Mouse (Mus musculus) embryonic facial prominence, embryonic 14.5 days (tissue): Measurements from ENCODE around the gene BC030870. TPM values are rescaled to one million over a fixed set of nuclear protein-coding genes. Genes with fewer than 3 reads are reported as not detected.
A peak's percentile ranks its signal among the peaks of the same experiment; 100 is the strongest.
"Not testable (repeated sequence)": the region's sequence is repeated elsewhere in the genome, so short reads cannot be mapped to it uniquely, and the experiment has no call there.

Experiments used
- ATAC-seq: fragments of 200-750 bp; cut with Nextera tagmentation; 2 replicates; pipeline ENCODE4 v1.8.0; 2017; ENCODE audit warnings: low read depth, moderate number of reproducible peaks, moderate TSS enrichment
- DNase-seq: peaks from one replicate; pipeline ENCODE4 v3.0.0-alpha.2; 2015; ENCODE audit warnings: low spot score
- H3K27ac ChIP-seq: fragments of 300-500 bp; sonication (generic); replicated peaks from 2 replicates; pipeline ENCODE4 v1.5.1; 2014; ENCODE audit warnings: low read depth, mild to moderate bottlenecking, low read length, moderate library complexity
- H3K27me3 ChIP-seq: fragments of 300-500 bp; sonication (generic); replicated peaks from 2 replicates; pipeline ENCODE4 v1.6.1; 2014; ENCODE audit warnings: low read length; ENCODE audit not compliant: control insufficient read depth, insufficient read depth
- H3K36me3 ChIP-seq: fragments of 300-500 bp; sonication (generic); 2 replicates; pipeline ENCODE4 v1.6.1; 2014; ENCODE audit warnings: low read length, mixed read lengths; ENCODE audit not compliant: control insufficient read depth, insufficient read depth
- H3K4me1 ChIP-seq: fragments of 300-500 bp; sonication (generic); 2 replicates; pipeline ENCODE4 v1.6.1; 2014; ENCODE audit warnings: antibody characterized with exemption, low read length; ENCODE audit not compliant: control insufficient read depth, insufficient read depth
- H3K4me2 ChIP-seq: fragments of 300-500 bp; sonication (generic); 2 replicates; pipeline ENCODE4 v1.6.1; 2014; ENCODE audit warnings: low read depth, mild to moderate bottlenecking, low read length, moderate library complexity, mixed read lengths
- H3K4me3 ChIP-seq: fragments of 300-500 bp; sonication (generic); 2 replicates; pipeline ENCODE4 v1.5.1; 2014; ENCODE audit warnings: low read depth, mild to moderate bottlenecking, low read length
- H3K9ac ChIP-seq: fragments of 300-500 bp; sonication (generic); 2 replicates; pipeline ENCODE4 v1.6.1; 2014; ENCODE audit warnings: low read depth, mild to moderate bottlenecking, low read length, moderate library complexity, mixed read lengths
- H3K9me3 ChIP-seq: fragments of 300-500 bp; sonication (generic); 2 replicates; pipeline ENCODE4 v1.6.1; 2016; ENCODE audit warnings: low read length; ENCODE audit not compliant: control insufficient read depth
- WGBS: fragments of 180-500 bp; shearing (Covaris S2); extraction: QIAGEN DNeasy Blood & Tissue Kit; methylation state at CpG from one replicate; pipeline ENCODE4 v1.1.7; 2014; 5-methylcytosine and 5-hydroxymethylcytosine counted together
- polyA plus RNA-seq: library from polyadenylated mRNA; unstranded; fragments of >200 nt; fragmentation: Nextera tagmentation; extraction: Ambion mirVana; gene quantifications from 2 replicates; pipeline ENCODE4 v1.2.1, GENCODE M21; 2014

Gene BC030870
- 0.13 and 0.15 TPM in 2 replicates for polyA plus RNA-seq

GRCm38 (mm10) chr8:65129199-65129788, at the start of gene BC030870:
Gene BC030870, minus strand, starts transcription at chr8:65129563.
- Histone ChIP-seq H3K4me1 (no peaks in the 10 kb centered on the region), H3K27ac (no peak within 1 kb of the TSS), H3K4me2 (no peak within 1 kb of the TSS), H3K4me3 (no peak within 1 kb of the TSS), H3K36me3 (no peaks in the 10 kb centered on the region), H3K27me3 (no peaks in the 10 kb centered on the region), H3K9ac (no peak within 1 kb of the TSS), H3K9me3 (no peaks in the 10 kb centered on the region)
- DNase-seq (no peak), ATAC-seq (no peak)
- 75% methylated on average over 15 of the region's 15 CpGs for WGBS

- Histone ChIP-seq H3K9ac (no peak overlapping the region), H3K9me3 (no peaks in the 10 kb centered on the region), H3K4me1 (no peaks in the 10 kb centered on the region), H3K27me3 (no peaks in the 10 kb centered on the region), H3K27ac (no peak overlapping the region), H3K4me3 (no peak overlapping the region), H3K36me3 (no peaks in the 10 kb centered on the region), H3K4me2 (no peak overlapping the region)
- 81% methylated on average over 3 of the region's 3 CpGs for WGBS
- no peak for DNase-seq
- no peak for ATAC-seq
Observed at GRCm38 (mm10) chr8:65174746-65175476, 45.5 kb upstream of the BC030870 start.

GRCm38 (mm10) chr8:65169184-65169583, 39.8 kb upstream of the BC030870 start:
- H3K4me2 ChIP-seq, result no peak overlapping the region
- H3K4me3 ChIP-seq, result no peak overlapping the region
- ATAC-seq, result no peak
- no peak overlapping the region for H3K27ac ChIP-seq
- H3K9me3 ChIP-seq, result no peaks in the 10 kb centered on the region
- no peaks in the 10 kb centered on the region for H3K4me1 ChIP-seq
- no peaks in the 10 kb centered on the region for H3K36me3 ChIP-seq
- WGBS, result 91% methylated on average over 3 of the region's 3 CpGs
- no peak for DNase-seq
- H3K9ac ChIP-seq, result no peak overlapping the region
- H3K27me3 ChIP-seq, result no peaks in the 10 kb centered on the region

GRCm38 (mm10) chr8:65160676-65161075, 31.3 kb upstream of the BC030870 start:
- H3K4me3 ChIP-seq, ATAC-seq, H3K9me3 ChIP-seq, H3K27me3 ChIP-seq, H3K36me3 ChIP-seq, H3K4me1 ChIP-seq, DNase-seq, H3K4me2 ChIP-seq, H3K9ac ChIP-seq, H3K27ac ChIP-seq: not testable (repeated sequence)
- WGBS, result 50% methylated on average over 1 of the region's 1 CpGs

DNA sequence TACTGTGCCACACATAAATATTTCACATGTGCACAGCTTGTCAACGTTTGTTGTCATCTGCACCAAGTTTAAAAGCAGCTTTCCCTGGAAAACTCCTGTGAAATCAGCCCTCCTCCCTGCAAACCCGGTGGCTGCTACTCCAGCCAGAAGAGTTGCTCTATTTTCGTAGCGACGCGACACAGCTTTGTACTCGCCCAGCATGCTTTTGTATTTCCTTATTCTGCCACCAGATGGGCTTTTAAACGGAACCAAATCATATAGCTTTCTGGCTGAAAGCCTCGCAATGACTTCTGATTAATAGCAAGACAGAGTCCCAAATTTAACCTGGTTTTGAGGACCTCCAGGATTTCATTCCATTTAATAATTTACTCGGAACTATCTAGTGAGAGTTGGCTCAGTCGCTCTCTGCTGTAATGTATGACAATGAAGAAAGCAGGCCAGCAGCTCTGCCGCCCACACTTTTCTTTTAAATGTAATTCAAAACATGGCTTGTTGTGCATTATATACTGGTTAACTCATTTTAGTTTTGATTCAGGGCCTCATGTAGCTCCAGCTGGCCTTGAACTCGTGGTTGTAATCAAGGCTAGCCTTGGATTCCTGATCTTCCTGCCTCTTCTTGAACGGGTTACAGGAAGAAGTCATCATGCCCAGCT, 29.9 kb upstream of the BC030870 start:
- peak; percentile 13 for DNase-seq

DNA sequence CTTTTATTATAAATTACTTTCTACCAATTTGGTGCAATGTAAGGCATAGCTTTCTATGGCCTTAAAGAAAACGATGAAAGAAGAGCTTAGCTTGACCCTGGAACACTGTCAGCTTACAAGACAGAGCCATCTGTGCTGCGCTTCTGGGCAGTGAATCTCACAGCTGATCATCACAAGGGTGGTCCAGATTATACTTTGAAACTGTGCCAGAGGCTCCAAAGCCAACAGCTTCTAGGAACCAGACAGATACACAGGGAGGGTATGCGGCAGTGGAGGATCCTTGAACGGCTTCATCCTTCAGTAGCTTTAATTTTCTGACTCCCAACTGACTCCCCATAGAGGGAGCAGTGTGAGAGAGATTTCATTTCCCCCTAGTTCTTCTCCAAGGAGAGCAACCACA, 28.5 kb upstream of the BC030870 start:
- no peak overlapping the region for H3K9ac ChIP-seq
- H3K27me3 ChIP-seq, result no peaks in the 10 kb centered on the region
- H3K9me3 ChIP-seq, result no peaks in the 10 kb centered on the region
- H3K27ac ChIP-seq, result no peak overlapping the region
- no peaks in the 10 kb centered on the region for H3K4me1 ChIP-seq
- no peaks in the 10 kb centered on the region for H3K36me3 ChIP-seq
- whole genome bisulfite sequencing, result 88% methylated on average over 4 of the region's 4 CpGs
- no peak overlapping the region for H3K4me2 ChIP-seq
- ATAC-seq (no peak), DNase-seq (no peak)
- H3K4me3 ChIP-seq, result no peak overlapping the region

More for the DNA sequence above, 29.9 kb upstream of the BC030870 start:
- Histone ChIP-seq H3K27ac (no peak overlapping the region), H3K4me2 (0 out of 2 replicates have a peak overlapping the region, but pooled peaks have one; percentile 5), H3K9ac (no peak overlapping the region), H3K4me1 (no peaks in the 10 kb centered on the region), H3K9me3 (no peaks in the 10 kb centered on the region), H3K4me3 (no peak overlapping the region), H3K27me3 (no peaks in the 10 kb centered on the region), H3K36me3 (no peaks in the 10 kb centered on the region)
- WGBS, result 55% methylated on average over 14 of the region's 14 CpGs
- ATAC-seq, result no peak

DNA sequence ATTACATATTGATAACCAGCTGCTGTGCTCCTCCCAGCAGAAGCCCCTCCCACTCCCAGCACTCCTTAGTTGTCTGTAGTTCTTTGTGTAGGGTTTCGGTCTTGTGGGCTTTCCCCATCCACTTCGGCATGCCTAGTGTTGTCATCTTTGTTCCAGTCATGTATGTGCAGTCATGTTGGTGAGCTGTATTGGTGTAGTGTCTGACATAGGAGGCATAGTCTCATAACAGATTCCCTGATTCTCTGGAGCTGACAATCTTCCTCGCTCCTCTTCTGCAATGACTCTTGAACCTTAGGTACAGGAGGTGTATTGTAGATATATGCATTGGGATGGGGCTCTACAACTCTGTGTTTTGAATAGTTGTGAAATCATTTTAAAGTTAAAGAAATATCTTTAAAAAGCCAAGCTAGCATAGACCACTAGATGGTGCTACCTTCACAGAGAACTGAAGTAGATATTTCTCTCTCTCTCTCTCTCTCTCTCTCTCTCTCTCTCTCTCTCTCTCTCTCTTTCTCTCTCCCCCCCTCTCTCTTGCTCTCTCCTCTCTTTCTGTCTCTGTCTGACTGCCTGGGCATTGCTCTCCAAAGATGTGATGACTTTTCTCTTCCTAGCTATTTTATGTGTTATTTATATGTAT, 9.6 kb upstream of the BC030870 start:
- Histone ChIP-seq H3K9me3 (no peaks in the 10 kb centered on the region), H3K27me3 (no peaks in the 10 kb centered on the region), H3K36me3 (no peaks in the 10 kb centered on the region), H3K4me1 (no peaks in the 10 kb centered on the region), H3K9ac (no peak overlapping the region), H3K4me2 (no peak overlapping the region), H3K4me3 (no peak overlapping the region), H3K27ac (no peak overlapping the region)
- peak; percentile 33 for DNase-seq
- 63% methylated on average over 3 of the region's 3 CpGs for WGBS
- ATAC-seq, result no peak

- no peak overlapping the region for H3K4me2 ChIP-seq
- H3K4me3 ChIP-seq, result no peak overlapping the region
- no peak overlapping the region for H3K9ac ChIP-seq
- H3K4me1 ChIP-seq, result no peaks in the 10 kb centered on the region
- 77% methylated on average over 3 of the region's 3 CpGs for WGBS
- H3K27me3 ChIP-seq, result no peaks in the 10 kb centered on the region
- DNase-seq (no peak), ATAC-seq (no peak)
- no peak overlapping the region for H3K27ac ChIP-seq
- no peaks in the 10 kb centered on the region for H3K9me3 ChIP-seq
- no peaks in the 10 kb centered on the region for H3K36me3 ChIP-seq
Observed at GRCm38 (mm10) chr8:65126454-65126853, 2.9 kb downstream of the BC030870 start.
